Mouse (Mus musculus) limb, embryonic 14.5 days (tissue): ENCODE measurements at regions not wholly inside any gene's neighbourhood (a gene's known extent, or its start where the extent isn't known, plus 50 kb on each side); places are given as distances from the start of the nearest gene placed in this dataset.

ENCODE experiments used
- ATAC-seq: fragments of 200-750 bp; cut with Nextera tagmentation; 2 replicates; pipeline ENCODE4 v1.8.0; 2017; ENCODE audit warnings: low read depth, moderate number of reproducible peaks, moderate TSS enrichment; ENCODE audit not compliant: low FRiP score
- DNase-seq: peaks from one replicate; pipeline ENCODE4 v3.0.0-alpha.2; 2015; ENCODE audit warnings: low spot score
- H3K27ac ChIP-seq: fragments of 300-500 bp; sonication (generic); replicated peaks from 2 replicates; pipeline ENCODE4 v1.5.1; 2014; ENCODE audit warnings: low read depth, mild to moderate bottlenecking, low read length, moderate library complexity, mixed read lengths
- H3K27me3 ChIP-seq: fragments of 300-500 bp; sonication (generic); 2 replicates; pipeline ENCODE4 v1.6.1; 2014; ENCODE audit warnings: low read length, mixed read lengths; ENCODE audit not compliant: control insufficient read depth, insufficient read depth
- H3K36me3 ChIP-seq: fragments of 300-500 bp; sonication (generic); 2 replicates; pipeline ENCODE4 v1.6.1; 2014; ENCODE audit warnings: mild to moderate bottlenecking, low read length, moderate library complexity, mixed read lengths; ENCODE audit not compliant: control insufficient read depth, insufficient read depth
- H3K4me1 ChIP-seq: fragments of 300-500 bp; sonication (generic); 2 replicates; pipeline ENCODE4 v1.6.1; 2014; ENCODE audit warnings: antibody characterized with exemption, low read length, mixed read lengths; ENCODE audit not compliant: control insufficient read depth, insufficient read depth
- H3K4me2 ChIP-seq: fragments of 300-500 bp; sonication (generic); replicated peaks from 2 replicates; pipeline ENCODE4 v1.6.1; 2014; ENCODE audit warnings: low read depth, mild to moderate bottlenecking, low read length, moderate library complexity; ENCODE audit not compliant: severe bottlenecking
- H3K4me3 ChIP-seq: fragments of 300-500 bp; sonication (generic); replicated peaks from 2 replicates; pipeline ENCODE4 v1.5.1; 2014; ENCODE audit warnings: low read length
- H3K9ac ChIP-seq: fragments of 300-500 bp; sonication (generic); 2 replicates; pipeline ENCODE4 v1.6.1; 2014; ENCODE audit warnings: mild to moderate bottlenecking, low read depth, low read length, moderate library complexity; ENCODE audit not compliant: severe bottlenecking
- H3K9me3 ChIP-seq: fragments of 300-500 bp; sonication (generic); 2 replicates; pipeline ENCODE4 v1.6.1; 2016; ENCODE audit warnings: low read length; ENCODE audit not compliant: control insufficient read depth
- POLR2A ChIP-seq: fragments of 200-500 bp; IDR thresholded peaks from 2 replicates; pipeline ENCODE4 v1.8.0; 2012; ENCODE audit warnings: inconsistent platforms, mild to moderate bottlenecking, moderate library complexity, borderline replicate concordance; ENCODE audit not compliant: insufficient read depth, insufficient read length; ENCODE audit errors: extremely low read depth
- WGBS: fragments of 180-500 bp; shearing (Covaris S2); extraction: QIAGEN DNeasy Blood & Tissue Kit; methylation state at CpG from one replicate; pipeline ENCODE4 v1.1.7; 2014; 5-methylcytosine and 5-hydroxymethylcytosine counted together

DNA sequence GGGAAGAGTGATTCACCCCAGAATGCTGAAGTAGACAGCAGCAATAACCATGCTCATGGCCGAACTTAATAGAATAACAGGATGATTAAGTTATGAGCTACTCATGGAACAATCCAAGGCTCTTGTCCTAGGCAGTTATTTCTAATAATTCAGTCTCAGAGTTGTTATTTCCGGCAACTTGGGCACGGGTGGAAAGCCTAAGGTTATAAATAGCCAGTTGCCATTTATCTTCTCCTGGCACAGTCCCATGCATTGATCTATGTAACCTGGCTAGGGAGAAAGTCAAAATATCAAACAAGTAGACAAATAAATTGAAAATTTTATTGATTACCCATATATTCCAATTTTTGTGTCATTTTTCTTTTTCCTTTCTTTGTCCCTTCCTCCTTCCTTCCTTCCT is 64.0 kb upstream of the Chd1 start:
- TF ChIP-seq POLR2A = no peak
- no peak overlapping the region for H3K4me3 ChIP-seq

DNA sequence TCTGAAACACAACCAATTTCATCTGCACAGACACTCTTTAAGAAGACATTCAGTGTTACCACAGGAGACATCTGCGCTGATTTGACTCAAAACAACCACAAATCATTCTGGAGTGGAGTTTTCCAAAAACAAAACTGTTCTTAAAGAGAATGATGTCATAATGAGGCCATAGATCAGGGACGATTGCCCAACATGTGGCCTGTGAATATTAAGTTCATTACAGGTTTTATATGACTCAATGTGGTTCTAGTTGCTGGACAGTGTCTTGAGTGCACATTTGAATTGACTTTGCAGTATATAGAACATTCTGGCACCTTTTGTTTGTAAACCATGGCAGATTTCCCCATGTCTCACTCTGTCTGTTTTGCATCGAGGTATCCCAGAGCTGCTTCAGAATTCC is 63.0 kb upstream of the Chd1 start:
- Histone ChIP-seq H3K9me3 (no peaks in the 10 kb centered on the region), H3K4me1 (no peaks in the 10 kb centered on the region), H3K4me2 (no peak overlapping the region), H3K4me3 (no peak overlapping the region), H3K27me3 (no peaks in the 10 kb centered on the region), H3K9ac (no peak overlapping the region), H3K36me3 (no peaks in the 10 kb centered on the region), H3K27ac (no peak overlapping the region)
- no peak for TF ChIP-seq POLR2A
- no peak for DNase-seq
- WGBS = 68% methylated on average over 3 of the region's 3 CpGs
- no peak for ATAC-seq

More for the DNA sequence above, 64.0 kb upstream of the Chd1 start:
- Histone ChIP-seq H3K9me3 (no peaks in the 10 kb centered on the region), H3K4me2 (no peak overlapping the region), H3K27ac (no peak overlapping the region), H3K9ac (no peak overlapping the region), H3K27me3 (no peaks in the 10 kb centered on the region), H3K36me3 (no peaks in the 10 kb centered on the region), H3K4me1 (no peaks in the 10 kb centered on the region)
- WGBS = 81% methylated on average over 3 of the region's 3 CpGs
- ATAC-seq (no peak), DNase-seq (no peak)

DNA sequence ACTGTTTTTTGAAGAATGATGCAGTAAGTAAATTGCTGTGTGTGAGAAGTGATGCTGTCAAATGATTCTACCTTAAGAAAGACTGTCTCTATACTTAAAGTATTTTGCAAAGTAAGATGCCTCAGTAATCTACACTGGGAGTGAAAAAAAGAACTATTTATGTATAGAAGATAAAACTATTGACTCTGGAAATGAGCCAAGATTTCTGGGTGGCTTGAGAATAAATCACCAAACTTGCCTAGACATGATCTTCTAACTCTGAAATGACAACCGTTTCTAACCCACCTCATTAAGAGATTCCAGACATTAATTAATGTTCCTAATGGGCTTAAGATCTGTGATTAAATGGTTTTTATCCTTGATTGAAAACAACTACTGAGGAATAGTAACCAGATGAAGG is 58.0 kb upstream of the Chd1 start:
- Histone ChIP-seq H3K4me2 (no peak overlapping the region), H3K9me3 (no peaks in the 10 kb centered on the region), H3K9ac (no peak overlapping the region), H3K4me3 (no peak overlapping the region), H3K36me3 (no peaks in the 10 kb centered on the region), H3K27ac (no peak overlapping the region), H3K27me3 (no peaks in the 10 kb centered on the region), H3K4me1 (no peaks in the 10 kb centered on the region)
- ATAC-seq (no peak), DNase-seq (peak; percentile 11)
- WGBS = 22% methylated on average over 1 of the region's 1 CpGs
- TF ChIP-seq POLR2A = no peak

DNA sequence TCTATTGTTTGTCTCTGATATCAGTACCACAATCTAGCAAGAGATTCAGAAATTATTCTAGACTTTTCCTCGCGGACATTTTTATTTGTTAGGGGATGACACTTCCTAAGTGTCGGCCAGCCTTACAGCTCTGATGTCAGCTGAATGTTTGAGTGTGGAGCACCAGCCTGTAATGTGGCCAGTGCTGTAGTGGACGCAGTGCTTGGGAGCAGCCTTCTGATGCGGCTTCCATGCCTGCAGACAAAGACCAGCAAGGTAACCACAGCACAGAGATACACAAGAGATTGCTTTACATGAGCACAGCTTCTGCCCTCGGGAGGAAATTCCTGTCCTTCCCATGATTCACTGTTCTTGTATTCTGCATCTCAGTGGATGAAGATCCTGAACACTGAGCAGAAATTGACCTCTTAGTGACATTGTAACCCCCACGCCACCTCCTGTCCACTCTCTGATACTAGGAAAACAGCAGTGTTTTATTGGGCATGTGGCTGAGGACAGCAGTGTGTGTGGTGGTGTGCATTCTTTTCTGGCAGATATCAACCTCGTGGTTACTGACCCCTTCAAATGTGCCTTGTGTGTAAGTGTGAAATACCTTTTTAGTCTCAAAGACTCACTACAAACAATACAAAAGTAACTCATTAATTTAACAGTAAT is 54.6 kb upstream of the Chd1 start:
- no peak overlapping the region for H3K4me3 ChIP-seq
- no peak overlapping the region for H3K4me2 ChIP-seq
- H3K27ac ChIP-seq = no peak overlapping the region
- H3K27me3 ChIP-seq = no peaks in the 10 kb centered on the region
- ATAC-seq (no peak), DNase-seq (no peak)
- TF ChIP-seq POLR2A = no peak
- no peaks in the 10 kb centered on the region for H3K9me3 ChIP-seq
- H3K36me3 ChIP-seq = no peaks in the 10 kb centered on the region
- no peak overlapping the region for H3K9ac ChIP-seq
- WGBS = 50% methylated on average over 8 of the region's 8 CpGs
- no peaks in the 10 kb centered on the region for H3K4me1 ChIP-seq

DNA sequence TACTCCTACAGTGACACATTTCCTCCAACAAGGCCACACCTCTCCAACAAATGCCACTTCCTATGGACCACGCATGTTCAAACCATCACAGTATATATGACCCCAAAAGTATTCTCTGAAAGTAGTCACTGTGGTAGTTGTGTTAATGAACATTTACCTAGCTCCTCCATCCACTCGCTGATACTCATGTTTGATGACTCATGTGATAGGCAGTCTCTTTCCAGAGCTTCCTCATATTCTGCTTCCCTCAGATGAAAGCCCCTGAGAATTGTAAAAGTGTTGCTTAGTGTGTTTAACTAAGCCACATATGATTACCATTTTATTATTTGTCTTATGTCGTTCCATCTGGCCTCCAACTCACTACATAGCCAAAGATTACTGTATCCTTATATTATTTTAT is 52.9 kb upstream of the Chd1 start:
- Histone ChIP-seq H3K36me3 (no peaks in the 10 kb centered on the region), H3K4me1 (no peaks in the 10 kb centered on the region), H3K4me2 (no peak overlapping the region), H3K9ac (no peak overlapping the region), H3K27ac (no peak overlapping the region), H3K4me3 (no peak overlapping the region), H3K9me3 (no peaks in the 10 kb centered on the region), H3K27me3 (no peaks in the 10 kb centered on the region)
- no peak for ATAC-seq
- 80% methylated on average over 3 of the region's 3 CpGs for WGBS
- DNase-seq = no peak
- TF ChIP-seq POLR2A = no peak
